Mouse (Mus musculus) megakaryocyte-erythroid progenitor cell, adult 5-6 weeks (primary cell): Measurements from ENCODE around the gene Rac2. TPM values are rescaled to one million over a fixed set of nuclear protein-coding genes. Genes with fewer than 3 reads are reported as not detected.
A peak's percentile ranks its signal among the peaks of the same experiment; 100 is the strongest.

Experiments used
- ATAC-seq: replicated peaks from 2 replicates; pipeline ENCODE4 v1.8.0; 2016; ENCODE audit warnings: mild to moderate bottlenecking, inconsistent platforms; ENCODE audit not compliant: severe bottlenecking, poor library complexity, low FRiP score, low TSS enrichment
- total RNA-seq, 2 experiments: library from RNA; stranded (forward) in 1 of 2; stranded (reverse) in 1 of 2; fragments of 200-1000, 215-1000 nt in 1 of 2; fragments of >200 nt in 1 of 2; fragmentation: Nextera tagmentation in 1 of 2; gene quantifications; 2 replicates each; pipeline ENCODE4 v1.2.3; 2014 to 2017

Gene Rac2
- total RNA-seq, 2 experiments from 2014 or later: 80.9 to 134 TPM

DNA sequence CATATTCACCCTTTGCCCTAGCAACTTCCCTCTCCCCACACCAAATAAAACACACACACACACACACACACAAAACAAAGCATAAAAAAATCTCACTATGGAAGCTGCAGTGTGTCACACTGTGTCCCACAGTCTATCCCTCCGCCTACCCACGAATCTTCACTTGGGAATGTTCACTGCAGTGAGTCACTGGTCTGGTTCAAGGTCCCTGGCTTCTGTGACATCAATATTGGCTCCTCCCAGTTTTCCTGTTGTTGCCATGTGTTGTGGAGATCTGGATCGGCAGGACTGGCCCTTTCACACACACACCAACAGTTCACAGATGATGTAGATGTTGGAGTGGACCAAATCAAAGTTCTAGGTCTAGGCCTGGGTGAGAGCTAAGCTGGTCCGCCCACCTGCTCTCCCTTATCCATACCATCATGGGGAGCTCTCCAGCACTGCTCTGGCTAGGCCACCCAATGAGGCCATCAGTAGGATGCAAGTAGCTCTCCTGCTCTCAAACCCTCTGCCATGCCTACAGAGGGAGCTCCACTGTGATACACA, 23.3 kb downstream of the Rac2 start:
- no peak for ATAC-seq

DNA sequence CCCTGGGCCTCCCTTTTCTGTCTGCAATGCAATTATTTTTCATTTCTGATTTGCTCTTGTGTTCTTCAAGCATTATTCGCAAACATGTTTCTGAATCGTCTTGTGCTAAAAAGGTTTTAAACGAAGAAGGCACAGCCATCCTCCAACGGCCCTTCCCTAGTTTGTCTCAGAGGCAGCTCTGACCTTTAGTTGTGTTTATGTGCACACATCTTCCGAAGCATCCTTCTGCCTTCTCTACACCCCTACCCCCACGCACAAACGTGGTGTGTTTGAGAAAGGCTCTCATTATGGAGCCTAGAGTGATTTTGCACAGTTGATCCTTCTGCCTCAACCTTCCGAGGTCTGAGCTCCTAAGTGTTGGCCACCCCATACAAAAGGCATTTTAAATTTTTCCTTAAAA, 23.9 kb downstream of the Rac2 start:
- no peak for ATAC-seq

DNA sequence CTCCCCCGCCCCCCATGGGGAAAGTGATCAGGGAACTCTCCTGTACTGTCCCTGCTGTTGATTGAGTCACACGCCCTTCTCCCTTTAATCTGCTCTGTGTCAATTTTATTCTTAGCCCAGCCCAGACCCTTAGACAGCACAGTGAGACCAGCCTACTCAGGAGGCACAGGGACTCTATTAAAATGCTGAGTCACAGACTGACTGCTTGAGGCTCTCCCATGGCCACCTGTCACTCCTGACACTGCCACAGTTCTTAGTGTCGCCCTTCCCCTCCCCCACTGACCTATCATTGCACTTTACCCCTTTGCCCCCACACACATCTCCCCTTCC, 24.3 kb downstream of the Rac2 start:
- peak; percentile 69 for ATAC-seq

DNA sequence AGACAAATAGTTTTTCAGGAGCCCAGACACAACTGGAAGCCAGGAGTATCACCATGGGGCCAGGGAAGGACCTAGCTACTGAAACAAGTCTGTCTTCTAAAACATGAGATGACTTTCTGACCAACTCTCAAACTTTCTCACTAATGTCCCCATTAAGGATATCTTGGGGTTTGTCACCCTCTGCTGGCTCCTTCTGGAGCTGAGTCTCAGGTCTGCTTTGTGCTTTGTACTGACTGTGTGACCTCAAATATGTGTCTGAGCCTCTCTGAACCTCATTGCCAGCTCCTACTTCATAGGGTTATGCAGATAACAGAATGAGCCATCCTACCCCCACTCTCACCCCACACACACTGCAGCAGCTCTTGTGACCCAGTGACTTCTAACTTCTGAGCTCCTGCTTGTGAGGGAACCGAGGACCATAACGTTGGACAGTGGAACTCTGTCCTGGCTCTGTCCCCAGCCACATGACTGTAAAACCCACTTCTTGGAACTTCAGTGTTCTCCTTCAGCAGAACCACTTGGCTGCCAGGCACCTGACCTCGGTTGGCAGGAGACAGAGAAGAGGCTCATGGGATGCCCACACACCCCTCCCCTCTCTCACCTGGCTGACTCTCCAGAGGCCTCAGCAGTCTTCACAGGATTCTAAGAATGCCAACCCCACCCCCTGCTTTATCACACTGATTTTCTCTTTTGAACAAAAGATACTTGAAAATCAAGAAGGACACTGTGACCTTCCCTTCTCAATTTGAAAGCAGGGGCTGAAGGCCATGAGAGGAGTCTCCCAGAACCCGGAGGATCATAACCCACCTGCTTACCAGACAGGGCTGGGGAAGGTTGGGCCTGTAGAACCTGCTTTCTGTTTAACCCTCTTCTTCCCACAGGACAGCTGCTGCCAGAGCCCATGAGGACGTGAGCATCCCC, 24.9 kb downstream of the Rac2 start:
- ATAC-seq: no peak

DNA sequence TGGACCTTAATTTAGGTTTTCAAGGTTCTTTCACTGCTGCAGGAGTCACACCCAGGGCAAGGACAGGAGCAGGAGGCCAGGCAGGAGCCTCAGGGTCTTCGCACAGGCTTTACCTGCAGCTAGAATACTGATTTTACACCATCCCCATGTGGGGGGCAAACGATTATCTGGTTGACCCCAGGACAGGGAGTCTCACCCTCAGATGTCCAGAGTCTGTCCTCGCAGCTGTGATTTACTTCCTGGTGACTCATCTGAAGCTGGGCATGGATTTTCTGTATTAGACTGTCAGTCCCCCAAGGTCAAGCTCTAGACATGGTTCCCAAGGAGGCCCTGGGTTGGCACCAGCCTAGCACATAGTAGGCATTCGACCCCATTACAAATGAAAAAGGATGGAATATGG, 26.5 kb downstream of the Rac2 start:
- ATAC-seq: no peak

DNA sequence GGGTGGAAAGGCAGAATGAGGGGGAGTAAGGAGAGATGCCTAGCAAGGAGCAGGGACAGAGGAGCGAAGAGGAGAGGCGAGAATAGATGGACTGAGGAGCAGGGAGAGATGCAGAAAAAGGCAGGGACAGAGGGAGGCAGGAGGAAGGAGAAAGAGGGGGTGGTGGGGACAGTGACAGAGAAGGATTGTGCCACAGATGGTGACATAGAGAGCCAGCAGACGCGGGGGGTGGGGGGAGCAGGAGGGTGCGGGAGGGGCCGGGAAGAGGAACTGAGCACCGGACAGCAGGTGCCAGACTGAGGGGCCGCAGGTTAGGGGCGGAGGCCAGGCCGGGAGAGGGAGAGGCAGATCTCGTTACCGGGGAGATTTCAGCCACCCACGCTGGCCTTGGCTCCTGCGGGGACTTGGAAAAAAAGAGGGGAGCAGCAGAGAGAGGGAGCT, 28.0 kb downstream of the Rac2 start, which contains the start of gene Sstr3:
TSS of gene Sstr3 (minus strand) at position 125 of the 441 bp plus-strand sequence.
- ATAC-seq: no peak

DNA sequence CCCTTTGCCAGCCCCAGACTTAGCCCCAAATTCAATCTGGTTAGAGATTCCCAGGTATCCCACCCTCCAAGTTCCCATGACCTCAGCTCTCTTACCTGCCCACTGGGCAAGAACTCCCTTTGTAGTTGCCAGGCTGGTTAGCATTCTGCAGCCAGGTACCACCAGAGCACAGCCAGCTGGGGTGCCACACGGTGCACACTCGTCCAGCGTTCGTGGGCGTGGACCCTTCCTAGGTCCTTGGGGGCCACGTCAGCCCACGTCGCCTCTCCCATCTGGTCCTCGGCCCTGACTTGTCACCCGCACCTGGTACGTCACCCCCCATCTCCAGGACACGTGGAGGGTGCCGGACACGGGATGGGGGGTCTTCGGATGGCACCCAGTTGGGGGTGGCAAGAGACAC, 28.5 kb downstream of the Rac2 start:
- no peak for ATAC-seq

DNA sequence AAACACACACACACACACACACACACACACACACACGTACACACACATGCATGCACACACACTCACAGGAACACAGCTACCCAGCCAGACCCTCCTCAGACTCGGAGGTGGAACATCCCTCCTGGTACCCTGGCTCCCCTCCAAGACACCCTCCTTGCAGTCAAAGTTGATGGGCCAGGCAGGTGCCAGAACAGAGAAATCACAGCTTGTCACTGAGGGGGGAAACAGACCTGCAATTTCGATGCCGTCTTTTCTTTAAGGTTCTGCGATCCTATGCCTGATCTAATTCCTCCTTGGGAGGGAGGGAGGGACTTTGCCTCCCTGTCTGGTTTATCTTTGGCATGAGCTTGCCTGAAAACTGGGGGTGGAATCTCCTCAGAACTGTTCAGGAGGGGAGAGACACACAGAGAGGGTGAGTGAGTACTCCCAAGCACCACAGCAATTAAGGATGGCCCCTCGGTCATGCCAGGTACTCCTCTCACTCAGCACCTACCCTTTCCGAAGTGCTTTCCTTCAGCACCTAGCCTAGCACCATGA, 29.7 kb downstream of the Rac2 start:
- ATAC-seq: no peak

DNA sequence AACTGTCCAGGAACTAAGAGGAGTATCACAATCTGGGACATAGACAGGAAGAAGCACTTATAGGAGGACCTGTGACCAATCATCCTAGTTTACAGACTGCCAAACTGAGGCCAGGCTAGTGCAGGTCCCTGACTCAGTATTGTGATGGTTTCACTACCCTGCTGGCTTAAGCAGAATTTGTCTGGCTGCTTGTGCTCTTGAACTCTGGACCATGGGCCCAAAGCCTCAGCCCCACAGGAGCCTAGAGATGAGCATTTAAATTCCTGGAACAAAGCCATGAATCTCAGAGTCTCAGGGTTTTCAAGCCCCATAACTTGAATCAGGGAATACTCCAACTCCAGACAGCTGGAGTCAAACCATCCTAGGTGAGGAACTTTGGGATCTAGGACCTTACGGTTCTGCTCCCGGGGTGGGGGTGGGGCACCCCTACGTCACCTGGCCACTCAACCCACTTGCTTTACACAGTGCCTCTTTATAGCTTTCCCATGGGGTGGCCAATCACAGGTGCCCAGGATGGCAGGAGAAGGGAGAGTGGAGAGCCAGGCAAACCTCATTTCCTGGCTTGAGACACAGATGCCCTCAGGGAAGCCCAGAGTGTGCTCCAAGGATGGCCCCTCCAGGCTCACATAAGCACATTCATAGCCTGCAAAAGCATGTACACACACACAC, 30.4 kb downstream of the Rac2 start:
- no peak for ATAC-seq

DNA sequence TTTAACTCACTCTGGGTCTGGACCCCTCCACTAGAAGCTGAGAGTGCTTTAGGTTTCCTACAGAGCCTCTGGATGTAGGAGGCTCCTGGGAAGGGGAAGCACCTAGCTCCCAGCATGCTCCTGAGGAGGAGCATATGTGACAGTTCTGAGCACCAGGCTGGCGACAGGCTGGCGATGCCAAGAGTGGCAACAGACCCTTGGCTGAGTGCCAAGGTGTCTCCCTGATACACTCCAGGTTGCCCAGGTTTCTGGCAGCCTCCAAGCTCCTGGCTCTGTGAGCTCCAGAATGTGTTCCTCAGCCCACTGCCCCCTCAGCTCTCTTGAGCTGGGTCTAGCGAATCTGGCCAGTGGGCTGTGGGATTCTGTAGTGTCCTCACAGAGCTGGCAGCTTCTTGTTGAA, 31.0 kb downstream of the Rac2 start:
- no peak for ATAC-seq

DNA sequence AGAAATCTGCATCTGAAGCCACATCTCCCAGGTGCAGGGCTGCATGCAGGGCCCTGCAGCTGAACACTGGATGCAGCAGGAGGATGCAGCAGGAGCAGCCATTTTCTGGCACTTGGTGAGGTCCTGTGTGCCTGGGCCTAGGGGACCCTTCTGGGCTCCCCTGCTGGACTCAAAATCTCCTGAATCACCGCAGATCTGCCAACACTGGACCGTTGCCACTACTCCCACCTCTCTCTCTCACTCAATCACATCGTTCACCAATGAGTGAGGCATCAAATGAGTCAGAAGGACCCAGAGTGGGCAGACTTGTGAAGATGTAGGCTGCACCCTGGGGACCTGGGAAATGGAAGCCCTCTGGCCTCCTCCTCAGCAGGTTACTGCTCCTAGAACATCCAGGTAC, 31.5 kb downstream of the Rac2 start:
- ATAC-seq: no peak

DNA sequence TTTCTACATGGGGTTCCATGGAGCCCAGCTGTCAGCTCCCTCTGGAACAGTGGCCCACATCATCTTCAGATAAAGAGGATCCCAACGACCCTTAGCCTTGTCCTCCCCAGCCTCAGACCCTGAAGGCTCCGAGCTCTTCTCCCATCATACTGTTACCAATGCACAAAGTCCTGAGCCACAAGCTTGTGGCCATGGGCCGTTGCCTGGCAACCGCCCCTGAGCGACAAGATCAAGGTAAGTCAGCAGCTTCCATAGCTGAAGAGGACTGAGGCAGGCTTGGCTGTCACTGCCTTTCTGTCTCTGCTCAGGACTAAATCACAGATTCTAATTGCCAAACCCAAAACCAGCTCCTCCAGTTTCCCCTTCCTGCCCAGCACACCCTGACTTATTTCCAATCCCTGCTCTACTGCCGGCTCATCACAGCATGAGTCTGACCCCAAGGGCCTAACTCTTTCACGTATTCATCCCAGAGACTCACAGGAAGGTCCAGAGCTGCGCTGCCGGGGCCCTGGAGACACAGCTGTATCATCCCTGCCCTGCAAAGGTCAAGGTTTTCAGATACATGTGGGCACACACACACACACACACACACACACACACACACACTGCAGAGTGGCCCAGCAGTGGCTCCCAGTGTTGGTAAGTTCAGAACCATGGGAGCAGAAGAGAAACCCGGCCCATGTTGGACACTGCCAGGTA, 36.7 kb downstream of the Rac2 start:
- ATAC-seq: no peak

DNA sequence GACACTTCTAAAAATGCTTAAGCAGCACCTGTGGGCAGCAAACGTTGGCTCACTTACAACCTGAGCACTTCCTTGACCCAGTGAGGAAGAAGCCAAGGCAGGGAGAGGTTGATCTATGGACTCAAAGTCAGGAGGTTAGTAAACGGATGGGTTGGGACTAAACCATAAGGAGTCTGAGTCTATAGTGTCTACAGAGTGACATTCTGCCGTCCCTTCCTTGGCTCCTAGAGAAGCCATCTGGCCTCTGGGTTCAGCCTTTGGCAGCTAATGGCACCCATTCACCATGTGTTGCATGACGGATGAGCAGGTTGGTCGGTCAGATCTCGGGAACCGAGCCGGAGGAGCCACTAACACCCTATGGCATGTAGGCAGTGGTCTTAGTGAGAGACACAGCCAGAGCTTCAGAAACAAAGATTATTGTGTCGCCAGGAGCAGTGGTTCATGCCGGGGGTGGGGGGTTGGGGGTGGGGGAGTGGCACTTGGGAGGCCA, 39.2 kb downstream of the Rac2 start:
- ATAC-seq: no peak

DNA sequence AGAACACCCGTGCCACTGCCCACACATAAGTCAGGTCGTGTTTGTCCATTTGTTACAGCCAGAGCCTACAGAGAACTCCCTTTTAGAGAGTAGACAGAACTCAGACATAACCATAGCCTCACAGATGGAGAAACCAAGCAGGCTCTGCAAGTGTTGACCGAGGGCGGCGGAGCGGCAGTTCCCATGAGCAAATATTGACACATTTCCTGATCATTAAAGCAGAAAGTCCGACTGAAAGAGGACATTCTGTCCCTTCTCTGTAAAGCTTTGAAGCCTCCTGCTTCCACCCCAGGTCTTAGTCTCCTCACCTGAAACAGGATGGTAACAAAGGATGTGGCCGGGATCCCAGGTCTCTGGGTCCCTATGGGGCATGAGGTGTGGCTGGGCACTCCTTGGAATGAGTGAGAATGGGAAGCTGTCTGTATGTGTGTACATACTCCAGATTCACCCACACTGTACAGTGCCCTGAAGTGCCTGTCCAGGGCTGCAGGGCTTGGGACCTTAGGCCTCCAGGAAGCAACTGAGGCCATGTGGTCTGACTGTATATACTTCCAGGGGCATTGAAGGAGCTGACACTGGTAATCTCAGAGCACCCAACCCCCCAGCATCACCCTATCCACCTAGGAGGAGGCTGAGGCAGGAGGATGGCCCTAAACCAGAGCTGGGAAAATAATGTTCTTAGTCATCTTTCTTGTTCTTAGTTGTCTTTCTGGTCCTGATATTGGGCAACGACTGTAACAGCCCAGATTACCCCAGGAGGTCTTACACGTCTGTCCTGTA, 39.8 kb downstream of the Rac2 start:
- ATAC-seq: no peak

DNA sequence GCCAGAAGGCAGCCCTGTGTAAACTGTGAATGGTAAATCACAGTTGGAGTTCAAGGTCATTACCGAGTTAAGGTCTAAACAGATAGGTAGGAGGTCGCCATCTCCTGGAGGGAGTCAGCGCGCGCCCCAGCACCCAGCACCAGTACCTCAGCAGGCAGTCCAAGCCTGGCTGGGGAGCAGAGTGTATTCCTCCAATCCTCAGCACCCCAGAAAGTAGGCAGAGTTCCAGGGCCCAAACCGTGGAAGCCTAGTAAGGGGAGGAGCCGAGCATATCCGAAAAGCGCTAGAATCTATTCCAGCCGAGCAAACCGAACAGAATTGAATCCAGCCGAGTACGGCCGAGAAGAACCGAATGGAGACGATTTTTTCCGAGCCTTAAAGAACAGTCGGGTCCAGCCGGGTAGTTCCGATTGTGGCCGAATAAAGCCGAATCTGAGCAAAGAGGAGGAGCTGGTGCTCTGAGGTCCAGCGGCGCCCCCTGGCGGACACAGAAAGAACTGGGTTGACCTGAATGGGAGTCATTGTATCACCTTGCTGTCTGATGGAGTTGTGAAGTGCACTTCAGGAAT, 40.6 kb downstream of the Rac2 start:
- peak; percentile 88 for ATAC-seq

DNA sequence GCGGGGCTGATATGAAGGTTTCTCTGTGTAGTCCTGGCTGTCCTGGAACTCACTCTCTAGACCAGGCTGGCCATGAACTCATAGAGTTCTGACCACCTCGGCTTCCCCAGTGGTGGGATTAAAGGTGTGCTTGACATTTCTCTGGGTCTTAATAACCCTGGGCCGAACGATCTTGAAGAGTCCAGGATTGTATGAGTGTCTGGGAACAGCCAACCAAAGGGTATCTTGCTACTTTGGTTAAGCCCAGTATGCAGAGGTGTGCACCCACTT, 41.2 kb downstream of the Rac2 start:
- ATAC-seq: no peak

DNA sequence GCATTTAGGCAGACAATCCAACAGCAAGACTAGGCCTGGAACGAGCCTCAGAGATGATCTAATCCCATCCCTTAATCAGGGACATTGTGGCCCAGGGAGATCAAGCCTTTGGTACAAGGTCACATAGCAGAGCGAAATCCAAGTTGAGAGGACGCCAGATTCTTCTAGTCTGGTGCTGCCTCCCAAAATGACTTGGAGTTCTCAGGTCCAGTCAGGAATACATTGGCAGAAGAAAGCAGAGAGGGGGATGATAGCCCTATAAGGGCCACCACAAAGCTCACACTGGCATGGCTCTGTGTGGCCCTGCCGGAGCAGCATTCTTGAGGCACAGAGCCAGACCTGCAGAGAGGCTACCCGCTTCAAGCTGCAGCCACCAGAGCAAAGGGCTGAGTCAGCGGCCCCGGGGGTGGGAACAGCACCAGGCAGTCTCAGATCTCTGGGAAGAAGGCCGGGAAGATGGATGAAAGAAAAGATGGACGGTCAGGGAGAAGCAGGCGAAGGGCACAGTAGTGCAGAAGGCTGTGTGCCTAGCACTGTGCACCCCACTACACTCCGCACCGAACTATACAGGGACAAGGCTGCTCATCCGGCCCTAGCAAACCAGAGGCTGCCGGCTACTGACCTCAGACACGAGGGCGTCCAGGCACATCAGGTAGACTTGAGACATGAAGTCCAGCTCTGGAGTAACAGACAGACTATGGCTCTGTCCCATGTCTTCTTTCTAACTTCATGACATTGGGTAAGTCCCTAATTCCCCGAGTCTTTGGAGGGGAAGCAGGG, 41.7 kb downstream of the Rac2 start, which contains the start of gene C1qtnf6:
TSS of gene C1qtnf6 (minus strand) at position 746 of the 780 bp plus-strand sequence.
- no peak for ATAC-seq

DNA sequence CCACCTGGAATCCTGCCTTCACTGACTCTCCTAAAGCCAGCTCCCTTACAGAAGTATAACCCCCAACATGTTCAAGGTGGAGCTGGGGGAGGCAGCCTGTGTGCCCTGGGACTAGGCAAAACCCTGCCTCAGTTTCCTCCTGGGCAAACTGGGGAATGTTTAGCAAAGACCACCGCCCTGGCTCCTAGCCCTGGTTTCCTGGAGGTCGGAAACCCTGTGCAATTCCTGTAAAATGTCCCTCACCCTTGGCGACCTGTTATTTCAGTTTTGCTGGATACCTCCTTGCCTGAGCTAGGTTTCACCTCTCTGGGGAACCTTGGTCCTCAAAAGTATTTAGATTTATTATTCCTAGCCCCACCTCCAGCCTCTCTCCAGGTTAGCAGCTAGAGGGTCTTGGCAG, 42.4 kb downstream of the Rac2 start:
- ATAC-seq: no peak
